Mouse (Mus musculus) bone marrow, adult 2 months (tissue): ENCODE results near the gene Kirrel3.

Experiments
- CTCF ChIP-seq: fragments of 200-500 bp; IDR thresholded peaks from 2 replicates; pipeline ENCODE4 v1.5.1; 2011; ENCODE audit warnings: low read length, control low read depth; ENCODE audit not compliant: control insufficient read depth, insufficient read depth
- POLR2A ChIP-seq: fragments of 200-500 bp; IDR thresholded peaks from 2 replicates; pipeline ENCODE4 v1.6.1; 2011; ENCODE audit warnings: low read depth, mild to moderate bottlenecking, control low read depth, low read length, borderline replicate concordance; ENCODE audit not compliant: control insufficient read depth

- no peak for TF ChIP-seq CTCF
- no peak for TF ChIP-seq POLR2A
These were observed 127.4 kb downstream of the Kirrel3 start for GRCm38 (mm10) chr9:34612886-34613769.
